Mouse (Mus musculus) forebrain, embryonic 14.5 days (tissue): ENCODE data around the gene Gm17509. TPM values are rescaled to one million over a fixed set of nuclear protein-coding genes. Genes with fewer than 3 reads are reported as not detected.

Source experiments
- ATAC-seq: fragments of 200-750 bp; cut with Nextera tagmentation; 2 replicates; pipeline ENCODE4 v1.8.0; 2017; ENCODE audit warnings: mild to moderate bottlenecking, moderate library complexity
- DNase-seq: peaks from one replicate; pipeline ENCODE4 v3.0.0-alpha.2; 2015; ENCODE audit warnings: low spot score
- H3K27ac ChIP-seq: fragments of 300-500 bp; sonication (generic); 2 replicates; pipeline ENCODE4 v1.5.1; 2014; ENCODE audit warnings: low read depth, mild to moderate bottlenecking, control low read depth, low read length, moderate library complexity
- H3K27me3 ChIP-seq: fragments of 300-500 bp; sonication (generic); replicated peaks from 2 replicates; pipeline ENCODE4 v1.6.1; 2014; ENCODE audit warnings: low read length, control low read depth, mixed read lengths; ENCODE audit not compliant: control insufficient read depth, insufficient read depth
- H3K36me3 ChIP-seq: fragments of 300-500 bp; sonication (generic); 2 replicates; pipeline ENCODE4 v1.6.1; 2014; ENCODE audit warnings: low read length, control low read depth; ENCODE audit not compliant: control insufficient read depth, insufficient read depth
- H3K4me1 ChIP-seq: fragments of 300-500 bp; sonication (generic); 2 replicates; pipeline ENCODE4 v1.6.1; 2014; ENCODE audit warnings: antibody characterized with exemption, low read length, control low read depth; ENCODE audit not compliant: control insufficient read depth, insufficient read depth
- H3K4me2 ChIP-seq: fragments of 300-500 bp; sonication (generic); 2 replicates; pipeline ENCODE4 v1.6.1; 2014; ENCODE audit warnings: mild to moderate bottlenecking, control low read depth, low read length
- H3K4me3 ChIP-seq: fragments of 300-500 bp; sonication (generic); 2 replicates; pipeline ENCODE4 v1.5.1; 2014; ENCODE audit warnings: low read depth, low read length, control low read depth
- H3K9ac ChIP-seq: fragments of 300-500 bp; sonication (generic); 2 replicates; pipeline ENCODE4 v1.6.1; 2014; ENCODE audit warnings: mild to moderate bottlenecking, low read length, control low read depth, moderate library complexity
- H3K9me3 ChIP-seq: fragments of 300-500 bp; sonication (generic); replicated peaks from 2 replicates; pipeline ENCODE4 v1.6.1; 2016; ENCODE audit warnings: low read length, control low read depth, mixed read lengths; ENCODE audit not compliant: control insufficient read depth
- WGBS: fragments of 180-500 bp; shearing (Covaris S2); extraction: QIAGEN DNeasy Blood & Tissue Kit; methylation state at CpG from one replicate; pipeline ENCODE4 v1.1.7; 2014; 5-methylcytosine and 5-hydroxymethylcytosine counted together
- polyA plus RNA-seq: library from polyadenylated mRNA; unstranded; fragments of >200 nt; fragmentation: Nextera tagmentation; extraction: Ambion mirVana; gene quantifications from 2 replicates; pipeline ENCODE4 v1.2.1, GENCODE M21; 2014

Gm17509 gene
- polyA plus RNA-seq, 1 experiment from 2014 or later: 0.29 TPM

GRCm38 (mm10) chr13:117233808-117234207, 12.9 kb upstream of the Gm17509 start:
- Histone ChIP-seq H3K4me3 (no peak overlapping the region), H3K27ac (no peak overlapping the region), H3K9ac (no peak overlapping the region), H3K4me2 (no peak overlapping the region), H3K9me3 (no peaks in the 10 kb centered on the region), H3K4me1 (no peaks in the 10 kb centered on the region), H3K27me3 (no peaks in the 10 kb centered on the region), H3K36me3 (no peaks in the 10 kb centered on the region)
- 95% methylated on average over 8 of the region's 8 CpGs for WGBS
- ATAC-seq: no peak
- DNase-seq: no peak

- Histone ChIP-seq H3K4me3 (no peak overlapping the region), H3K9me3 (no peaks in the 10 kb centered on the region), H3K27ac (no peak overlapping the region), H3K36me3 (no peaks in the 10 kb centered on the region), H3K27me3 (no peaks in the 10 kb centered on the region), H3K4me1 (no peaks in the 10 kb centered on the region), H3K4me2 (no peak overlapping the region), H3K9ac (no peak overlapping the region)
- 73% methylated on average over 6 of the region's 6 CpGs for WGBS
- DNase-seq (no peak), ATAC-seq (no peak)
These were observed 9.7 kb upstream of the Gm17509 start for GRCm38 (mm10) chr13:117230371-117231110.

DNA sequence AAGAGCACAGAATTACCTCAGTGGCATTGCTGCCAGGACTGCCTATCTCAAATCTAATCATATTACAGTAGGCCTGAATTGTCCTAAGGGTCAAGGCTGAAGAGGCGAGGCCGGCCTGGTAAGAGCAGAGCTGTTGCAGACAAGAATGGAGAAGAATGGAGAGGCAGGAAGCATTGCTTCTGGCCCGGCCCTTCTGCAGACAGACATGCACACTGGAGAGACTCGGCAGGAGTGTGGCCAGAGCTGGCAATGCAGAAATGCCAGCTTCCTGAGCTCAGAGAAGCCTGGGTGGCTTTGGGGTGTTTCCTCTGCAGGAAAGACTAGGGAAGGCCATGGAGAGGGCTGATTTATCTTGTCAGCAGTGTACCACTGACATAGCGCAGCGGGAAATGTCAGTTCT, 4.7 kb upstream of the Gm17509 start:
- Histone ChIP-seq H3K9me3 (no peaks in the 10 kb centered on the region), H3K9ac (no peak overlapping the region), H3K36me3 (no peaks in the 10 kb centered on the region), H3K4me3 (no peak overlapping the region), H3K4me1 (no peaks in the 10 kb centered on the region), H3K27ac (no peak overlapping the region), H3K4me2 (no peak overlapping the region), H3K27me3 (no peaks in the 10 kb centered on the region)
- no peak for DNase-seq
- no peak for ATAC-seq
- WGBS: 86% methylated on average over 6 of the region's 6 CpGs

DNA sequence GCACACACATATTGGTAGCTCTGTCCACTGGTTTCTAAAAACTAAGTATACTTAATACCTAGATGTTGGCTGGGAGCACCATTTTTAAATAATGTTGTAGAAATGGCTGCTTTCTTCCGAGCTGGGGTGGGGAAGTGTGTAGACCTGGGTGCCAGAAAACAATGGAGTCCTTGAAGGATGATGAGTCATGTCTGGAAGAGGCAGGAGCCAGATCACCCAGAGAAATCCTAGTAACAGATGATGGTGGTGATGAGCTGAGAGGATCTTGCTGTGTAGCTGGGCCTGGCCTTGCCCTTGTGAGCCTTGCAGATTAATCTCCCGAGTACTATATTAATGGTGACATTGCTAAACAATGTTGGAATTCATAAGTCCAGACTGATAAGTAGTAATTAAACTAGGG, 4.0 kb upstream of the Gm17509 start:
- no peak overlapping the region for H3K9ac ChIP-seq
- 77% methylated on average over 2 of the region's 2 CpGs for WGBS
- H3K36me3 ChIP-seq: no peaks in the 10 kb centered on the region
- no peak overlapping the region for H3K4me2 ChIP-seq
- no peak overlapping the region for H3K4me3 ChIP-seq
- DNase-seq (no peak), ATAC-seq (no peak)
- H3K4me1 ChIP-seq: peaks cover 4% of the 10 kb centered on the region
- no peaks in the 10 kb centered on the region for H3K27me3 ChIP-seq
- no peak overlapping the region for H3K27ac ChIP-seq
- H3K9me3 ChIP-seq: no peaks in the 10 kb centered on the region

- 48% methylated on average over 5 of the region's 5 CpGs for WGBS
These were observed 2.2 kb upstream of the Gm17509 start for GRCm38 (mm10) chr13:117223125-117223524.

GRCm38 (mm10) chr13:117219871-117220500, 889 bp downstream of the Gm17509 start:
- Histone ChIP-seq H3K36me3 (no peaks in the 10 kb centered on the region), H3K9ac (peak overlapping the region; percentile 87), H3K4me3 (peak overlapping the region; percentile 69), H3K9me3 (no peaks in the 10 kb centered on the region), H3K27ac (peak overlapping the region; percentile 62; the same call in 1 of the 2 replicates), H3K27me3 (no peaks in the 10 kb centered on the region), H3K4me1 (peaks cover 5% of the 10 kb centered on the region), H3K4me2 (peak overlapping the region; percentile 81)
- peak; percentile 21 for ATAC-seq
- WGBS: 3% methylated on average over 16 of the region's 16 CpGs
- peak; percentile 47 for DNase-seq

More at GRCm38 (mm10) chr13:117223125-117223524, 2.2 kb upstream of the Gm17509 start:
- no peaks in the 10 kb centered on the region for H3K36me3 ChIP-seq
- H3K4me2 ChIP-seq: no peak overlapping the region
- ATAC-seq (no peak), DNase-seq (no peak)
- no peak overlapping the region for H3K9ac ChIP-seq
- no peak overlapping the region for H3K27ac ChIP-seq
- H3K4me3 ChIP-seq: no peak overlapping the region
- H3K27me3 ChIP-seq: no peaks in the 10 kb centered on the region
- no peaks in the 10 kb centered on the region for H3K9me3 ChIP-seq
- H3K4me1 ChIP-seq: peaks cover 5% of the 10 kb centered on the region

DNA sequence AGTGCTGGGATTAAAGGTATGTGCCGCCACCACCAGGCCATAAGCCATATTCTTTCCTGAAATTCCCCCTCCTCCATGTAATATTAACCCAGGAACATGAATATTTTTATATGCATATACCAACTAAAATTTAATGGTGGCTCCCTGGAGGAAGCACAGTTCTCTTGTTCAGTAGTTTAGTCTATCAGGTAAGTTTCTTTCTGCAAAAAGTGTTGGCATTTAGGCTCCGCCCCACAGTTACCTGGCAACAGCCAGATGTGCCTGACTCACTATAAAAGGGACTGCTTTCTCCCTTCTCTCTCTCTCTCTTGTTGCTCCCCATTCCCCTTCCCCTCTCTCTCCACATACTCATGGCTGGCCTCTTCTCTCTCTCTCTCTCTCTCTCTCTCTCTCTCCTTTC, 2.8 kb downstream of the Gm17509 start:
- H3K27me3 ChIP-seq: no peaks in the 10 kb centered on the region
- no peaks in the 10 kb centered on the region for H3K9me3 ChIP-seq
- no peak overlapping the region for H3K9ac ChIP-seq
- no peak overlapping the region for H3K4me3 ChIP-seq
- 73% methylated on average over 2 of the region's 2 CpGs for WGBS
- DNase-seq (no peak), ATAC-seq (no peak)
- no peaks in the 10 kb centered on the region for H3K36me3 ChIP-seq
- H3K4me1 ChIP-seq: peaks cover 5% of the 10 kb centered on the region
- H3K4me2 ChIP-seq: no peak overlapping the region
- no peak overlapping the region for H3K27ac ChIP-seq

- H3K4me1 ChIP-seq: peaks cover 5% of the 10 kb centered on the region
- DNase-seq (no peak), ATAC-seq (no peak)
- no peak overlapping the region for H3K27ac ChIP-seq
- no peaks in the 10 kb centered on the region for H3K9me3 ChIP-seq
- WGBS: 65% methylated on average over 11 of the region's 11 CpGs
- H3K4me3 ChIP-seq: no peak overlapping the region
- no peaks in the 10 kb centered on the region for H3K36me3 ChIP-seq
- no peaks in the 10 kb centered on the region for H3K27me3 ChIP-seq
- no peak overlapping the region for H3K4me2 ChIP-seq
- no peak overlapping the region for H3K9ac ChIP-seq
These were observed 3.3 kb downstream of the Gm17509 start for GRCm38 (mm10) chr13:117217621-117218020.

- H3K9me3 ChIP-seq: no peaks in the 10 kb centered on the region
- no peak overlapping the region for H3K27ac ChIP-seq
- H3K4me2 ChIP-seq: no peak overlapping the region
- DNase-seq (no peak), ATAC-seq (no peak)
- WGBS: 19% methylated on average over 9 of the region's 9 CpGs
- H3K9ac ChIP-seq: no peak overlapping the region
- no peak overlapping the region for H3K4me3 ChIP-seq
- H3K27me3 ChIP-seq: no peaks in the 10 kb centered on the region
- H3K36me3 ChIP-seq: no peaks in the 10 kb centered on the region
- H3K4me1 ChIP-seq: peaks cover 5% of the 10 kb centered on the region
These were observed 4.0 kb downstream of the Gm17509 start for GRCm38 (mm10) chr13:117216752-117217363.
